Comparison of ENCODE assay signal across 8 mouse cellular contexts in genomic region chr9:55325564-55326514, GRCm38 (mm10). TPM values are rescaled to one million over a fixed set of nuclear protein-coding genes. Genes with fewer than 3 reads are reported as not detected.
DNase-seq lines count a peak whose midpoint lies in the region; ATAC-seq and TF ChIP-seq lines count a peak whose summit lies in the region.

No protein-coding gene starts in this region.

- H3K4me2 ChIP-seq in heart, embryonic 16.5 days (ENCODE audit: low read depth, low read length), result peak overlapping the region; percentile 93
- peak overlapping the region; percentile 67 for H3K4me2 ChIP-seq in forebrain, postnatal 0 days (ENCODE audit: low read depth)

- H3K27me3 ChIP-seq in heart, embryonic 16.5 days (ENCODE audit: control insufficient read depth, insufficient read depth, low read length), result peaks cover 30% of the 10 kb centered on the region
- H3K27me3 ChIP-seq in G1E (ENCODE audit: insufficient read depth, low read length), result peaks cover 30% of the 10 kb centered on the region
- H3K27me3 ChIP-seq in forebrain, postnatal 0 days (ENCODE audit: insufficient read depth, low read length), result peaks cover 3% of the 10 kb centered on the region; the same call in 1 of the 2 replicates
- H3K27me3 ChIP-seq in midbrain, embryonic 10.5 days (ENCODE audit: low read depth, poor library complexity, severe bottlenecking), result peaks cover 60% of the 10 kb centered on the region

- ATAC-seq in heart, embryonic 16.5 days (replicated peaks; ENCODE audit: extremely low read depth, insufficient read depth, low FRiP score), result no peak; the same call in 1 of the 2 replicates
- ATAC-seq in G1E (ENCODE audit: extremely low read depth, insufficient number of reproducible peaks, low FRiP score, poor library complexity, severe bottlenecking), result no peak
- ATAC-seq in forebrain, postnatal 0 days, result no peak

- no peaks in the 10 kb centered on the region for H3K9me3 ChIP-seq in heart, embryonic 16.5 days (replicated peaks; ENCODE audit: control insufficient read depth, low read length)
- H3K9me3 ChIP-seq in G1E (replicated peaks), result no peaks in the 10 kb centered on the region
- no peaks in the 10 kb centered on the region for H3K9me3 ChIP-seq in forebrain, postnatal 0 days (ENCODE audit: low read length)
- no peaks in the 10 kb centered on the region for H3K9me3 ChIP-seq in midbrain, embryonic 10.5 days (replicated peaks)

- no peak overlapping the region for H3K27ac ChIP-seq in heart, embryonic 16.5 days (ENCODE audit: low read length)
- peak overlapping the region; percentile 75 for H3K27ac ChIP-seq in forebrain, postnatal 0 days (ENCODE audit: low read depth, low read length)
- peak overlapping the region; percentile 90 for H3K27ac ChIP-seq in midbrain, embryonic 10.5 days (replicated peaks)

- whole genome bisulfite sequencing in heart, embryonic 16.5 days, result 16% methylated on average over 18 of the region's 18 CpGs
- WGBS in forebrain, postnatal 0 days, result 12% methylated on average over 18 of the region's 18 CpGs
- 19% methylated on average over 18 of the region's 18 CpGs for WGBS in midbrain, embryonic 10.5 days

- no peaks in the 10 kb centered on the region for H3K36me3 ChIP-seq in heart, embryonic 16.5 days (ENCODE audit: control insufficient read depth, insufficient read depth)
- no peaks in the 10 kb centered on the region for H3K36me3 ChIP-seq in G1E (replicated peaks)
- H3K36me3 ChIP-seq in forebrain, postnatal 0 days (ENCODE audit: insufficient read depth), result no peaks in the 10 kb centered on the region
- H3K36me3 ChIP-seq in midbrain, embryonic 10.5 days, result no peaks in the 10 kb centered on the region

- H3K9ac ChIP-seq in heart, embryonic 16.5 days (ENCODE audit: low read length), result peak overlapping the region; percentile 79
- peak overlapping the region; percentile 79 for H3K9ac ChIP-seq in forebrain, postnatal 0 days

- peaks cover 9% of the 10 kb centered on the region for H3K4me1 ChIP-seq in heart, embryonic 16.5 days (ENCODE audit: control insufficient read depth, insufficient read depth, low read length)
- H3K4me1 ChIP-seq in G1E (ENCODE audit: insufficient read depth, low read depth, low read length), result peaks cover 7% of the 10 kb centered on the region; the same call in 1 of the 2 replicates
- no peaks in the 10 kb centered on the region for H3K4me1 ChIP-seq in forebrain, postnatal 0 days (ENCODE audit: insufficient read depth)
- H3K4me1 ChIP-seq in midbrain, embryonic 10.5 days, result peaks cover 29% of the 10 kb centered on the region

- no peak for TF ChIP-seq CTCF in G1E (IDR thresholded peaks at IDR 0.05; ENCODE audit: low read depth, low read length)
- peak; percentile 23; the same call in 1 of the 2 replicates for TF ChIP-seq CTCF in forebrain, postnatal 0 days (IDR thresholded peaks at IDR 0.05; ENCODE audit: low read depth)

- H3K4me3 ChIP-seq in heart, embryonic 16.5 days (ENCODE audit: low read length), result peak overlapping the region; percentile 75
- peak overlapping the region; percentile 68; the same call in 1 of the 2 replicates for H3K4me3 ChIP-seq in G1E (ENCODE audit: low read depth, low read length)
- H3K4me3 ChIP-seq in forebrain, postnatal 0 days (ENCODE audit: low read depth, low read length), result peak overlapping the region; percentile 73
- H3K4me3 ChIP-seq in midbrain, embryonic 10.5 days, result peak overlapping the region; percentile 83

- no peak for DNase-seq in heart, postnatal 4 days
- DNase-seq in G1E (ENCODE audit: low spot score), result no peak
- DNase-seq in forebrain, postnatal 0 days, result no peak
- no peak for DNase-seq in midbrain, embryonic 10.5 days (ENCODE audit: low spot score)
- DNase-seq in adrenal gland, adult 8-10 months, result no peak
- DNase-seq in frontal cortex, adult 2 months (ENCODE audit: extremely low spot score in 1 of 2, low spot score in 1 of 2), result no peak
- DNase-seq in urinary bladder, postnatal 25 days (ENCODE audit: low spot score), result no peak

RNA-seq across cellular contexts. Expression of gene Nrg4, which starts 0.8 kb away (rescaled TPM):
- 1.1 and 1.2 TPM in 2 replicates for polyA plus RNA-seq in heart, embryonic 16.5 days (2015; fragmentation: Nextera tagmentation; extraction: Ambion mirVana)
- 1 to 10 TPM in 1 of 2 experiments, under 1 TPM in 1; 0.71 to 1.2 TPM for total RNA-seq in heart, postnatal 4 days (2021)
- total RNA-seq in G1E (2014; fragmentation: Nextera tagmentation), result not detected in 2 replicates
- 0.06 and 0.22 TPM in 2 replicates for total RNA-seq in G1E (2017)
- polyA plus RNA-seq in G1E (2012), result not detected in 2 replicates
- total RNA-seq in forebrain, postnatal 0 days (2014; rRNA removed), result 0.24 and 1.8 TPM in 2 replicates
- polyA plus RNA-seq in forebrain, postnatal 0 days (2015; fragmentation: Nextera tagmentation; extraction: Ambion mirVana), result 0.42 and 0.94 TPM in 2 replicates
- polyA plus RNA-seq in midbrain, embryonic 10.5 days (2016; fragmentation: Nextera tagmentation; extraction: Ambion mirVana), result 0.87 and 1.0 TPM in 2 replicates
- total RNA-seq in adrenal gland, adult 8-10 months (2022), result 10 to 100 TPM in 3 of 4 experiments, 1 to 10 TPM in 1; 6.7 to 19.3 (median 14.4) TPM
- polyA plus RNA-seq in frontal cortex, adult 2 months (2012; rRNA removed), result 1.7 and 1.8 TPM in 2 replicates

RNA-seq across cellular contexts. Expression of gene Tmem266, which starts 0.9 kb away (rescaled TPM):
- polyA plus RNA-seq in heart, embryonic 16.5 days (2015; fragmentation: Nextera tagmentation; extraction: Ambion mirVana), result 0.14 and 0.18 TPM in 2 replicates
- total RNA-seq in heart, postnatal 4 days (2021), result under 1 TPM; 0.83 TPM
- total RNA-seq in G1E (2014; fragmentation: Nextera tagmentation), result not detected in 2 replicates
- total RNA-seq in G1E (2017), result 0.05 and 0.12 TPM in 2 replicates
- 0.02 TPM in 1 of 2 replicates, not detected in the other for polyA plus RNA-seq in G1E (2012)
- 7.8 and 8.9 TPM in 2 replicates for total RNA-seq in forebrain, postnatal 0 days (2014; rRNA removed)
- 3.7 and 4.8 TPM in 2 replicates for polyA plus RNA-seq in forebrain, postnatal 0 days (2015; fragmentation: Nextera tagmentation; extraction: Ambion mirVana)
- 0.31 and 0.62 TPM in 2 replicates for polyA plus RNA-seq in midbrain, embryonic 10.5 days (2016; fragmentation: Nextera tagmentation; extraction: Ambion mirVana)
- 1 to 10 TPM; 1.0 to 1.5 (median 1.1) TPM for total RNA-seq in adrenal gland, adult 8-10 months (2022)
- 9.1 and 9.5 TPM in 2 replicates for polyA plus RNA-seq in frontal cortex, adult 2 months (2012; rRNA removed)
